Mouse (Mus musculus) cerebellum, postnatal 4 days (tissue): ENCODE measurements around the gene Med24.

Source experiments
- DNase-seq, 2 experiments: peaks; one replicate each; pipeline ENCODE4 v3.0.0; 2022; ENCODE audit warnings: low spot score in 2 of 2, mixed read lengths in 1 of 2

The Med24 gene

GRCm38 (mm10) chr11:98765421-98766309 is 36.4 kb upstream of the Med24 start:
- DNase-seq: peak in 1 of 2 experiments; percentile 25

- DNase-seq: no peak
These were observed 35.5 kb upstream of the Med24 start for GRCm38 (mm10) chr11:98764746-98765145.

- DNase-seq: peak in 1 of 2 experiments; percentile 2
These were observed 34.9 kb upstream of the Med24 start for GRCm38 (mm10) chr11:98764091-98764490.

- DNase-seq: no peak
These were observed 34.2 kb upstream of the Med24 start for GRCm38 (mm10) chr11:98763502-98763861.

GRCm38 (mm10) chr11:98762756-98763501 is 33.7 kb upstream of the Med24 start:
- peak in 1 of 2 experiments; percentile 18 for DNase-seq

- DNase-seq: no peak
These were observed 32.7 kb upstream of the Med24 start for GRCm38 (mm10) chr11:98761939-98762338.

- no peak for DNase-seq
These were observed 27.5 kb upstream of the Med24 start for GRCm38 (mm10) chr11:98756711-98757110.

- no peak for DNase-seq
These were observed 26.6 kb upstream of the Med24 start for GRCm38 (mm10) chr11:98755726-98756380.

GRCm38 (mm10) chr11:98754621-98755181 is 25.5 kb upstream of the Med24 start:
- DNase-seq: peak in 1 of 2 experiments; percentile 86

- DNase-seq: no peak
These were observed 25.0 kb upstream of the Med24 start for GRCm38 (mm10) chr11:98754151-98754620.

- no peak for DNase-seq
These were observed 24.0 kb upstream of the Med24 start for GRCm38 (mm10) chr11:98753264-98753663.

- DNase-seq: no peak
These were observed 23.4 kb upstream of the Med24 start for GRCm38 (mm10) chr11:98752562-98753140.

GRCm38 (mm10) chr11:98751221-98751782 is 22.1 kb upstream of the Med24 start:
- no peak for DNase-seq

GRCm38 (mm10) chr11:98750351-98751201 is 21.3 kb upstream of the Med24 start:
- peak; percentile 75 to 87 for DNase-seq

- peak in 1 of 2 experiments; percentile 76 for DNase-seq
These were observed 20.5 kb upstream of the Med24 start for GRCm38 (mm10) chr11:98749716-98750115.

- DNase-seq: peak in 1 of 2 experiments; percentile 62
These were observed 19.5 kb upstream of the Med24 start for GRCm38 (mm10) chr11:98748506-98749416.

GRCm38 (mm10) chr11:98747804-98748505 is 18.7 kb upstream of the Med24 start:
- DNase-seq: no peak
